Mouse (Mus musculus) myocyte (in vitro differentiated cells): ENCODE data around the gene Bglap2. TPM values are rescaled to one million over a fixed set of nuclear protein-coding genes. Genes with fewer than 3 reads are reported as not detected.

Experiments used
- H3K27me3 ChIP-seq: one replicate; pipeline ENCODE4 v1.6.1; 2011; ENCODE audit not compliant: control insufficient read depth, insufficient read depth, insufficient read length
- H3K36me3 ChIP-seq: one replicate; pipeline ENCODE4 v1.6.1; 2011; ENCODE audit not compliant: control insufficient read depth, insufficient read depth
- H3K4me2 ChIP-seq: one replicate; pipeline ENCODE4 v1.6.1; 2011; ENCODE audit warnings: low read depth, control low read depth
- H3K4me3 ChIP-seq: one replicate; pipeline ENCODE4 v1.5.1; 2011; ENCODE audit warnings: mild to moderate bottlenecking, control low read depth, moderate library complexity
- H3K79me2 ChIP-seq: one replicate; pipeline ENCODE4 v1.6.1; 2011; ENCODE audit not compliant: control insufficient read depth, insufficient read depth
- H3ac ChIP-seq: one replicate; pipeline ENCODE4 v1.6.1; 2011; ENCODE audit not compliant: control insufficient read depth, insufficient read length
- CEBPB ChIP-seq: IDR thresholded peaks from 2 replicates; pipeline ENCODE4 v1.6.1; 2011; ENCODE audit warnings: mild to moderate bottlenecking, moderate library complexity; ENCODE audit not compliant: poor library complexity, insufficient read depth, severe bottlenecking
- E2F4 ChIP-seq: IDR thresholded peaks from one replicate; pipeline ENCODE4 v1.6.1; 2011; ENCODE audit warnings: mild to moderate bottlenecking, control low read depth, moderate library complexity; ENCODE audit not compliant: insufficient read depth
- MAX ChIP-seq: IDR thresholded peaks from one replicate; pipeline ENCODE4 v1.6.1; 2011; ENCODE audit warnings: low read depth, mild to moderate bottlenecking, control low read depth
- MYOD1 ChIP-seq, 3 experiments: IDR thresholded peaks; one replicate each; pipeline ENCODE4 v1.6.1; 2011; ENCODE audit warnings: control low read depth in 2 of 3, low read depth in 2 of 3, mild to moderate bottlenecking in 2 of 3, moderate library complexity in 1 of 3; ENCODE audit not compliant: insufficient read length in 2 of 3, control insufficient read depth in 1 of 3
- MYOG ChIP-seq, 3 experiments: IDR thresholded peaks; one replicate each; pipeline ENCODE4 v1.6.1; 2011; ENCODE audit warnings: control low read depth in 2 of 3, low read depth in 2 of 3, mild to moderate bottlenecking in 2 of 3; ENCODE audit not compliant: insufficient read length in 2 of 3, control insufficient read depth in 1 of 3, insufficient read depth in 1 of 3
- POLR2A ChIP-seq: IDR thresholded peaks from one replicate; pipeline ENCODE4 v1.6.1; 2011; ENCODE audit warnings: low read depth, mild to moderate bottlenecking, control low read depth, moderate library complexity; ENCODE audit not compliant: insufficient read length
- POLR2AphosphoS2 ChIP-seq: IDR thresholded peaks from one replicate; pipeline ENCODE4 v1.6.1; 2011; ENCODE audit warnings: low read depth, control low read depth; ENCODE audit not compliant: insufficient read length
- REST ChIP-seq: IDR thresholded peaks from one replicate; pipeline ENCODE4 v1.6.1; 2011; ENCODE audit warnings: mild to moderate bottlenecking, control low read depth, moderate library complexity; ENCODE audit not compliant: insufficient read depth, insufficient read length
- SRF ChIP-seq: IDR thresholded peaks from one replicate; pipeline ENCODE4 v1.6.1; 2011; ENCODE audit warnings: low read depth; ENCODE audit not compliant: control insufficient read depth, insufficient read length
- TCF12 ChIP-seq: IDR thresholded peaks from one replicate; pipeline ENCODE4 v1.6.1; 2011; ENCODE audit warnings: mild to moderate bottlenecking, control low read depth; ENCODE audit not compliant: poor library complexity, insufficient read depth, severe bottlenecking
- TCF3 ChIP-seq: IDR thresholded peaks from one replicate; pipeline ENCODE4 v1.6.1; 2011; ENCODE audit warnings: low read depth, control low read depth; ENCODE audit not compliant: insufficient read length
- USF1 ChIP-seq: IDR thresholded peaks from one replicate; pipeline ENCODE4 v1.6.1; 2011; ENCODE audit warnings: low read depth, mild to moderate bottlenecking, control low read depth, moderate library complexity
- polyA plus RNA-seq: library from polyadenylated mRNA; unstranded; fragments of >200 nt; fragmentation: generic; extraction: Trizol; gene quantifications from one replicate; pipeline ENCODE4 v1.2.1, GENCODE M21; 2012; ENCODE audit warnings: missing spikeins

Bglap2 gene
- polyA plus RNA-seq, 1 experiment = 6.6 TPM

GRCm38 (mm10) chr3:88364337-88364736 is 14.2 kb downstream of the Bglap2 start, which contains the start of gene Paqr6:
TSS of gene Paqr6 (plus strand) at chr3:88364584.
- Histone ChIP-seq H3K36me3 (peaks cover 5% of the 10 kb centered on the region), H3ac (no peak within 1 kb of the TSS), H3K4me2 (no peak within 1 kb of the TSS), H3K27me3 (no peaks in the 10 kb centered on the region), H3K4me3 (no peak within 1 kb of the TSS), H3K79me2 (no peaks in the 10 kb centered on the region)
- TF ChIP-seq SRF (no peak), MYOG (IDR thresholded peaks at IDR 0.05; ENCODE audit: control insufficient read depth in 1 of 3, insufficient read depth in 1 of 3, insufficient read length in 2 of 3, low read depth in 2 of 3) (no peak), REST (no peak), POLR2AphosphoS2 (no peak), E2F4 (no peak), TCF3 (no peak), TCF12 (no peak), USF1 (no peak), MYOD1 (IDR thresholded peaks at IDR 0.05; ENCODE audit: control insufficient read depth in 1 of 3, insufficient read length in 2 of 3, low read depth in 2 of 3) (no peak), MAX (no peak), POLR2A (no peak), CEBPB (no peak)

- H3K4me2 ChIP-seq = no peak overlapping the region
Observed at GRCm38 (mm10) chr3:88363700-88364099, 14.8 kb downstream of the Bglap2 start.

GRCm38 (mm10) chr3:88361612-88362313 is 16.7 kb downstream of the Bglap2 start:
- no peak overlapping the region for H3ac ChIP-seq
- H3K4me3 ChIP-seq = no peak overlapping the region
- TF ChIP-seq SRF (no peak), TCF3 (no peak), CEBPB (no peak), POLR2AphosphoS2 (no peak), E2F4 (no peak), USF1 (no peak), MYOD1 (IDR thresholded peaks at IDR 0.05; ENCODE audit: control insufficient read depth in 1 of 3, insufficient read length in 2 of 3, low read depth in 2 of 3) (no peak), MYOG (IDR thresholded peaks at IDR 0.05; ENCODE audit: control insufficient read depth in 1 of 3, insufficient read depth in 1 of 3, insufficient read length in 2 of 3, low read depth in 2 of 3) (no peak), MAX (no peak), TCF12 (no peak), POLR2A (no peak), REST (no peak)

More at GRCm38 (mm10) chr3:88363700-88364099, 14.8 kb downstream of the Bglap2 start:
- Histone ChIP-seq H3K27me3 (no peaks in the 10 kb centered on the region), H3K79me2 (no peaks in the 10 kb centered on the region), H3K4me3 (no peak overlapping the region), H3K36me3 (peaks cover 5% of the 10 kb centered on the region), H3ac (no peak overlapping the region)
- TF ChIP-seq TCF3 = no peak

GRCm38 (mm10) chr3:88361096-88361495 is 17.4 kb downstream of the Bglap2 start:
- Histone ChIP-seq H3K4me2 (no peak overlapping the region), H3K79me2 (no peaks in the 10 kb centered on the region), H3K4me3 (no peak overlapping the region), H3K36me3 (peaks cover 20% of the 10 kb centered on the region), H3ac (no peak overlapping the region), H3K27me3 (no peaks in the 10 kb centered on the region)
- TF ChIP-seq POLR2A = no peak
- no peak for TF ChIP-seq POLR2AphosphoS2
- TF ChIP-seq USF1 = no peak
- TF ChIP-seq CEBPB = no peak
- no peak for TF ChIP-seq TCF12
- TF ChIP-seq TCF3 = no peak
- no peak for TF ChIP-seq E2F4
- no peak for TF ChIP-seq MYOD1 (IDR thresholded peaks at IDR 0.05; ENCODE audit: control insufficient read depth in 1 of 3, insufficient read length in 2 of 3, low read depth in 2 of 3)
- no peak for TF ChIP-seq MYOG (IDR thresholded peaks at IDR 0.05; ENCODE audit: control insufficient read depth in 1 of 3, insufficient read depth in 1 of 3, insufficient read length in 2 of 3, low read depth in 2 of 3)
- no peak for TF ChIP-seq REST
- no peak for TF ChIP-seq MAX
- no peak for TF ChIP-seq SRF

More at GRCm38 (mm10) chr3:88361612-88362313, 16.7 kb downstream of the Bglap2 start:
- no peaks in the 10 kb centered on the region for H3K27me3 ChIP-seq
- H3K36me3 ChIP-seq = peaks cover 13% of the 10 kb centered on the region
- no peaks in the 10 kb centered on the region for H3K79me2 ChIP-seq
- no peak overlapping the region for H3K4me2 ChIP-seq

- TF ChIP-seq E2F4 (no peak), MYOG (IDR thresholded peaks at IDR 0.05; ENCODE audit: control insufficient read depth in 1 of 3, insufficient read depth in 1 of 3, insufficient read length in 2 of 3, low read depth in 2 of 3) (no peak), POLR2A (no peak), MAX (no peak), REST (no peak), USF1 (no peak), POLR2AphosphoS2 (no peak), TCF12 (no peak), CEBPB (no peak), TCF3 (no peak)
- H3ac ChIP-seq = no peak overlapping the region
- no peak overlapping the region for H3K4me3 ChIP-seq
- no peak overlapping the region for H3K4me2 ChIP-seq
- H3K79me2 ChIP-seq = no peaks in the 10 kb centered on the region
- no peaks in the 10 kb centered on the region for H3K27me3 ChIP-seq
- peaks cover 28% of the 10 kb centered on the region for H3K36me3 ChIP-seq
Observed at GRCm38 (mm10) chr3:88359989-88360388, 18.5 kb downstream of the Bglap2 start.
